Mouse (Mus musculus) limb, embryonic 10.5 days (tissue): ENCODE results near the gene Rassf4. TPM values are rescaled to one million over a fixed set of nuclear protein-coding genes. Genes with fewer than 3 reads are reported as not detected.

Experiments
- DNase-seq: peaks from one replicate; pipeline ENCODE4 v3.0.0-alpha.2; 2017; ENCODE audit warnings: low spot score
- H3K27ac ChIP-seq: fragments of 300-500 bp; sonication (generic); 2 replicates; pipeline ENCODE4 v1.5.1; 2016; ENCODE audit warnings: mild to moderate bottlenecking
- H3K27me3 ChIP-seq: fragments of 300-500 bp; sonication (generic); 2 replicates; pipeline ENCODE4 v1.6.1; 2016; ENCODE audit warnings: low read depth, mild to moderate bottlenecking; ENCODE audit not compliant: poor library complexity, severe bottlenecking
- H3K36me3 ChIP-seq: fragments of 300-500 bp; sonication (generic); 2 replicates; pipeline ENCODE4 v1.6.1; 2016; ENCODE audit warnings: mild to moderate bottlenecking, moderate library complexity
- H3K4me1 ChIP-seq: fragments of 300-500 bp; sonication (generic); 2 replicates; pipeline ENCODE4 v1.6.1; 2016
- H3K4me3 ChIP-seq: fragments of 300-500 bp; sonication (generic); 2 replicates; pipeline ENCODE4 v1.5.1; 2016; ENCODE audit warnings: mild to moderate bottlenecking, moderate library complexity
- H3K9me3 ChIP-seq: fragments of 300-500 bp; sonication (generic); replicated peaks from 2 replicates; pipeline ENCODE4 v1.6.1; 2016; ENCODE audit warnings: mild to moderate bottlenecking
- WGBS: fragments of 180-500 bp; shearing (Covaris S2); methylation state at CpG from one replicate; pipeline ENCODE4 v1.1.7; 2016; 5-methylcytosine and 5-hydroxymethylcytosine counted together
- polyA plus RNA-seq: library from polyadenylated mRNA; unstranded; fragments of >200 nt; fragmentation: Nextera tagmentation; extraction: Ambion mirVana; gene quantifications from 2 replicates; pipeline ENCODE4 v1.2.1, GENCODE M21; 2016

Rassf4 gene
- polyA plus RNA-seq, 1 experiment from 2014 or later, result 4.2 TPM

- no peak overlapping the region for H3K27ac ChIP-seq
- WGBS, result 88% methylated on average over 12 of the region's 12 CpGs
Observed at GRCm38 (mm10) chr6:116647763-116648162, 26.0 kb downstream of the Rassf4 start.

DNA sequence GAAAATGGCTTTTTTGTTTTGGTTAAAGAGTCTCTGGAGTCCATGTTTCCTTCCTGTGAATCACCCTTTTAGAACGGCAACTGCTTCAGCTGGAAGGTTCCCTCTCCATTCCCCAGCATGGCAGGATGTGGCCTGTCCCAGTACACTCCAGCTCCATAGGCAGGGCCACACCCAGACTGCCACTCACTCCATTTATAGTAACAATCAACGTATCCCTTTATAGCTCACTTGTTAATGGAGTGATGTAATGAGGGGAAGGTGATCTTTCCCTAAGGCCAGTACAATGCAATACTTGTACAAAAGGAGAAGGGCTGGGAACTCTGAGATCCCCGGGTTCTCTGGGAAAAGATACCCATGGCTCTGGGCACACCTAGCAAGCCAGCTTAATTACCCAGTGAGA, 29.4 kb downstream of the Rassf4 start:
- Histone ChIP-seq H3K36me3 (no peaks in the 10 kb centered on the region), H3K4me1 (peaks cover 7% of the 10 kb centered on the region), H3K27ac (no peak overlapping the region), H3K4me3 (no peak overlapping the region), H3K27me3 (no peaks in the 10 kb centered on the region), H3K9me3 (no peaks in the 10 kb centered on the region)
- 79% methylated on average over 3 of the region's 3 CpGs for WGBS
- no peak for DNase-seq

More at GRCm38 (mm10) chr6:116647763-116648162, 26.0 kb downstream of the Rassf4 start:
- Histone ChIP-seq H3K27me3 (no peaks in the 10 kb centered on the region), H3K9me3 (no peaks in the 10 kb centered on the region), H3K4me3 (no peak overlapping the region), H3K4me1 (peaks cover 18% of the 10 kb centered on the region), H3K36me3 (no peaks in the 10 kb centered on the region)
- DNase-seq, result no peak

GRCm38 (mm10) chr6:116643881-116644280, 29.9 kb downstream of the Rassf4 start:
- no peak for DNase-seq
- Histone ChIP-seq H3K4me3 (no peak overlapping the region), H3K27ac (no peak overlapping the region), H3K27me3 (no peaks in the 10 kb centered on the region), H3K36me3 (no peaks in the 10 kb centered on the region), H3K4me1 (peaks cover 9% of the 10 kb centered on the region), H3K9me3 (no peaks in the 10 kb centered on the region)
- WGBS, result 82% methylated on average over 4 of the region's 4 CpGs

DNA sequence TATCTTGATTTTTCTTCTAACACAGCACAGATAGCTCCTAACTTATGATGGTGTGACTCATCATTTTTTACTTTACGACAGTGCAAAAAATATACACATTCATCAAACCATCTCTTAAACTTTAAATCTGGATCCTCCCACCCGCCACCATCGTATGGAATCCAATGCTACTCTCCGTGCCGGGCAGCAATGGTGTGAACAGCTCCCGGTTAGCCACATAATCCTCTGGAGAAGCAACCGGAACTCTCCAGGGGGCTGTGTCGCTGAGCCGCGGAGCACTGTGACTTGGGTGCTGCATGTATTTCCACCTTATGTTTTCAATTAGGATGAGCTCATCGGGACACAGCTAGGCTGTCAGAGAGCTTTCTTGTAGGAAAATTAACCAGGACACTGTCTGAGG, 30.8 kb downstream of the Rassf4 start:
- no peak overlapping the region for H3K4me3 ChIP-seq
- peaks cover 10% of the 10 kb centered on the region for H3K4me1 ChIP-seq
- DNase-seq, result no peak
- H3K27me3 ChIP-seq, result no peaks in the 10 kb centered on the region
- H3K9me3 ChIP-seq, result no peaks in the 10 kb centered on the region
- H3K27ac ChIP-seq, result no peak overlapping the region
- 73% methylated on average over 11 of the region's 11 CpGs for WGBS
- no peaks in the 10 kb centered on the region for H3K36me3 ChIP-seq

DNA sequence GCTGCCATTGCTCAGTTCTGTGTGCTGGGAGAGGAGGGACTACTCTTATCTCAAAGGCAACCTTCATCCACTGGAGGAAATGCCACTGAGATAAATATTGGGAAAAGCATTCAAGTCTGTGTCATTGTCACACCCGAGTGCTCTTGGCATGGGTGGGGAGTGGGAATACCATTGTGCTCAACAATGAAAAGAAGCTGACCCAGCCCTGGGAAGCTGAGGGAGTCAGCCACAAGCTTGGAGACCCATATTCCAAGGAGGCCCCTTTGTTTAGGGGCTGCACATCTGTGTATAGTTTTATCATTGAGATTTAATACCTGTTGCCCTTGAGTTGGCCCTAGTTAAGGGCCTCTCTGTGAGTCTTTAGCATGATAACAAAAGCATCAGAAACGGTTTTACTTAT, 34.1 kb downstream of the Rassf4 start:
- Histone ChIP-seq H3K27ac (no peak overlapping the region), H3K4me1 (peaks cover 14% of the 10 kb centered on the region), H3K9me3 (no peaks in the 10 kb centered on the region), H3K36me3 (no peaks in the 10 kb centered on the region), H3K27me3 (no peaks in the 10 kb centered on the region), H3K4me3 (no peak overlapping the region)
- DNase-seq, result no peak
- WGBS, result 82% methylated on average over 2 of the region's 2 CpGs

DNA sequence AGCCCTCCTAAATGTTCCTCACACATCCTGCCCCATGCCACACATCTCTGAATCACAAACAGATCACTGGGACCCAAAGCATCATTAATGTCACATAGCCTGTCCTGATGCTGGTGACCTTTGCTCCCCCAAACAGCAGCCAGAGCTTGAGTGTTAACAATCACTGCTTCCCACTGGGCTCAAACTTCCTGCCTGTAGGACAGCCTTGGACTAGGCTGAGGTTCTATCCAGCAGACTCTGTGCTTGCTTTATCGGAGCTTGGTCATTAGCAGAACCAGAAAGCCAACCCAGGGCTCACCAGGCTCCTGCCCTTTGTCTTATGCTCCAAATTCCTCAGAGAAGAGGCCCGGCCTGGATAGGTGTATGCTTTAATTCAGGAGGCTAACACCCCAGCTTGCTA, 34.9 kb downstream of the Rassf4 start:
- H3K27ac ChIP-seq, result no peak overlapping the region
- DNase-seq, result no peak
- no peaks in the 10 kb centered on the region for H3K27me3 ChIP-seq
- H3K9me3 ChIP-seq, result no peaks in the 10 kb centered on the region
- H3K4me1 ChIP-seq, result peaks cover 14% of the 10 kb centered on the region
- H3K36me3 ChIP-seq, result no peaks in the 10 kb centered on the region
- H3K4me3 ChIP-seq, result no peak overlapping the region
- WGBS, result 79% methylated on average over 2 of the region's 2 CpGs

DNA sequence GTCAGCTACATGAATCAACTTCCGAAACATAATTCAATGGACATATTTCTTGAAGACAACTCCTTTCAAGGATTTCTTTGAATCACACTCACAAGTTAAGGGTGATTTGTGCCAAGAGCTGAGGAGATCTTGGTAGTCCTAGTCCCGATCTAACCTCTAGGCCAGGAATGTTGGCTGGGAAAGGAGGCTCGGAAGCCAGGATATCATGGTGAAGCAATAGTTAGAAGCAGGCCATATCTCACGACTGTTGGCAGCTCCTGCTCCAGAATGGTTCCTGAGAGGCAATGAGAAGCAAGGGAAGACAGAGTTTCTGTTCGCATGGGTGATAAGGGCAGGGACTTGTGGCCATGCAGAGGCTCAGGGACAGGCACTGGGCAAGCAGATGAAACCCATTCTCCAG, 36.3 kb downstream of the Rassf4 start:
- WGBS, result 90% methylated on average over 5 of the region's 5 CpGs
- Histone ChIP-seq H3K27me3 (no peaks in the 10 kb centered on the region), H3K4me1 (peaks cover 10% of the 10 kb centered on the region), H3K27ac (no peak overlapping the region), H3K36me3 (no peaks in the 10 kb centered on the region), H3K4me3 (no peak overlapping the region), H3K9me3 (no peaks in the 10 kb centered on the region)
- no peak for DNase-seq

DNA sequence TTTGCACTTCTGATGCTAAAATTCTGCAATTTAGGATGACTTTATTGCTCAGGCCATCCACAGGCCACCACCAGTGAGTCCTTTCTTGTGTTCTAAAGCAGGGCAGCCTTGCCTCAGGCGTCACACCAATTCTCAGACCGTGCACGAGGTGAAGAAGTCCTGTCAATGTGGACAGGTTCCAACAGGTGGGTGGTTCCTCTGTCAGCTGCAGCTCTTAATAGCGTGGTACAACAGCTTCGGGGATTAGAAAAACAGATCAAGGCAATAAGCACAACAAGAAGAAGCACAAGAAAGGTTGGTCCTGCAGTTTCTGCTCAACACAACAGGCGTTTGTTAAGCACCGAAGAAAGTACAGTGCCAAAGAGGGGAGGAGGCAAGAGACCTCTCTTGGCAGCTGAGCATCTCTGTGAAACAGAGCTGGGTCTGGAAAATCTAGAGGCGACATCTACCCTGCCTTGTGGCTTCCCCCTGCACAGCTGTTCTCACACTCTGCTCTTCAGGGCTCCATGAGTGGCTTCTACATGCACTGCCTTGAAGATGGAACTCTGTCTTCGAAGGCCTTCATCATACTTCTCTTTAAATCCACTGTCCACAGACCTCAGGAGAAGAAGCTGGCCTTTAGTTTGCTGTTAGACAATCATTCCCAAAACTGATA, 37.0 kb downstream of the Rassf4 start:
- Histone ChIP-seq H3K36me3 (no peaks in the 10 kb centered on the region), H3K27ac (0 out of 2 replicates have a peak overlapping the region, but pooled peaks have one; percentile 19), H3K4me1 (peaks cover 10% of the 10 kb centered on the region), H3K4me3 (no peak overlapping the region), H3K9me3 (no peaks in the 10 kb centered on the region), H3K27me3 (no peaks in the 10 kb centered on the region)
- no peak for DNase-seq
- 76% methylated on average over 9 of the region's 9 CpGs for WGBS

GRCm38 (mm10) chr6:116635251-116636180, 38.2 kb downstream of the Rassf4 start:
- no peak overlapping the region for H3K4me3 ChIP-seq
- H3K27me3 ChIP-seq, result no peaks in the 10 kb centered on the region
- H3K9me3 ChIP-seq, result no peaks in the 10 kb centered on the region
- no peaks in the 10 kb centered on the region for H3K36me3 ChIP-seq
- H3K27ac ChIP-seq, result 0 out of 2 replicates have a peak overlapping the region, but pooled peaks have one; percentile 46
- peaks cover 10% of the 10 kb centered on the region for H3K4me1 ChIP-seq
- 73% methylated on average over 10 of the region's 10 CpGs for WGBS
- DNase-seq, result peak; percentile 24

- Histone ChIP-seq H3K9me3 (no peaks in the 10 kb centered on the region), H3K27ac (no peak overlapping the region)
Observed at GRCm38 (mm10) chr6:116633741-116634695, 39.7 kb downstream of the Rassf4 start.

GRCm38 (mm10) chr6:116632129-116632528, 41.6 kb downstream of the Rassf4 start:
- peaks cover 20% of the 10 kb centered on the region for H3K4me1 ChIP-seq
- no peaks in the 10 kb centered on the region for H3K27me3 ChIP-seq
- peaks cover 3% of the 10 kb centered on the region; the same call in 1 of the 2 replicates for H3K36me3 ChIP-seq
- H3K27ac ChIP-seq, result no peak overlapping the region
- H3K4me3 ChIP-seq, result no peak overlapping the region
- WGBS, result 50% methylated on average over 1 of the region's 1 CpGs
- peak; percentile 74 for DNase-seq
- H3K9me3 ChIP-seq, result no peaks in the 10 kb centered on the region

More at GRCm38 (mm10) chr6:116633741-116634695, 39.7 kb downstream of the Rassf4 start:
- Histone ChIP-seq H3K4me3 (no peak overlapping the region), H3K27me3 (no peaks in the 10 kb centered on the region), H3K36me3 (no peaks in the 10 kb centered on the region), H3K4me1 (peaks cover 14% of the 10 kb centered on the region)
- WGBS, result 92% methylated on average over 17 of the region's 17 CpGs
- DNase-seq, result peak; percentile 21

DNA sequence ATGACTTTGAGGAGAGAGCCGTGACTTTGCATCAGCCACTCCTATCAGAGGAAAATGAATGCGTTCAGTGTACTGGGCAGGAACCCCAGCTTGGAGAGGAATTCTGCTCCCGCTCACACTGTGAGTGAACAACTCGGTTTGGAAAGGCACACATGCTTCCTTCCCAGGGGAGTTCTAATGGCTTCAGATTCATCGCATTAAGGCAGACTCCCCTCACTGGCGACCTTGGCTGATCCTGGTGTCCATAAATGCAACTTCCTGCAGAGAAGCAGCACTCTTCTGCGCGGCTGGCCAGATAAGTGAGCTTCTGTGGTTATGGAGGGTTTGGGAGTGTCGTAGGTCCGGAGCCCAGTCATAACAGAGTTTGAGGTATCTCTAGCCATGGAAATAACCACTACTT, 44.0 kb downstream of the Rassf4 start:
- Histone ChIP-seq H3K27ac (peak overlapping the region; percentile 99; the same call in 1 of the 2 replicates), H3K36me3 (peaks cover 26% of the 10 kb centered on the region), H3K27me3 (no peaks in the 10 kb centered on the region), H3K4me1 (peaks cover 14% of the 10 kb centered on the region), H3K4me3 (no peak overlapping the region), H3K9me3 (no peaks in the 10 kb centered on the region)
- peak; percentile 27 for DNase-seq
- WGBS, result 93% methylated on average over 10 of the region's 10 CpGs
